Mouse (Mus musculus) CH12.LX (cell line): ENCODE measurements at regions not wholly inside any gene's neighbourhood (a gene's known extent, or its start where the extent isn't known, plus 50 kb on each side); places are given as distances from the start of the nearest gene placed in this dataset.

Experiments
- CTCF ChIP-seq, 2 experiments: IDR thresholded peaks in 1 of 2; conservative IDR thresholded peaks in 1 of 2; 2 replicates each; pipeline ENCODE4 v1.5.1; 2011 to 2012; ENCODE audit warnings: low read depth in 2 of 2, low read length in 2 of 2, improper control_type of control experiment in 1 of 2, inconsistent platforms in 1 of 2, mild to moderate bottlenecking in 1 of 2, moderate library complexity in 1 of 2
- MAFK ChIP-seq: IDR thresholded peaks from 2 replicates; pipeline ENCODE4 v1.6.1; 2011; ENCODE audit warnings: low read length, improper control_type of control experiment; ENCODE audit not compliant: insufficient replicate concordance
- POLR2A ChIP-seq: IDR thresholded peaks from 2 replicates; pipeline ENCODE4 v1.6.1; 2011; ENCODE audit warnings: low read depth, mild to moderate bottlenecking, improper control_type of control experiment, low read length

GRCm38 (mm10) chr9:62613806-62614205, 63.8 kb upstream of the Itga11 start:
- TF ChIP-seq CTCF (conservative IDR thresholded peaks at IDR 0.05 in 1 of 2, IDR thresholded peaks at IDR 0.05 in 1 of 2; ENCODE audit: low read depth in 2 of 2, low read length in 2 of 2) (no peak), POLR2A (no peak), MAFK (no peak)
